Mouse (Mus musculus): Measurements from ENCODE around the gene Arhgef3.

- peak; percentile 74 for TF ChIP-seq EP300 (IDR thresholded peaks at IDR 0.05; ENCODE audit: insufficient read depth, low read depth, low read length)
- TF ChIP-seq CTCF (IDR thresholded peaks at IDR 0.05) = peak; percentile 13; the same call in 1 of the 2 replicates
- no peak for TF ChIP-seq POLR2A (IDR thresholded peaks at IDR 0.05; ENCODE audit: insufficient read depth, low read depth, low read length)
Measured at GRCm38 (mm10) chr14:27179771-27180170, 65.1 kb downstream of the Arhgef3 start.

All from heart, adult 2 months (tissue).